Mouse (Mus musculus): ENCODE results near the gene Zcchc2.
A peak's percentile ranks its signal among the peaks of the same experiment; 100 is the strongest.

Gene Zcchc2

DNA sequence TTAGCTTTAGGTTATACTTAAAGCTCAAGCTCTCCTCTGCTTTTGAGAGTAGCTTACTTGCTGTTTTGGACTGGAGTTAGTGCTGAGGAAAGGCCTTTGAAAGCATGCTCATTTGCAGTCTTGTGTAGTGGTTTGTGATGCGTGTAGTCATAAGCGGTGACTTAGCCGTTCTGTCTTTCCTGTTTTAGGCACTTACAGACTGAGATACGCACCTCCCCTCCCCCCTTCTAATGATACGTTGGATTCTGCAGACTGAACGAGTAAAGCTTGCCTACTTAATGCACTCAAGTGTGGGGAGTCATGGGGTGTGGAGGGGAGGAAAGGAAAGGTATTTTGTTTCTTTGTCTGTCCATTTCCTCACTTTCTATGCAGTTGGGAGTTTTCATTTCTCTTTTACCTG lies 41.7 kb downstream of the Zcchc2 start:
- no peak for DNase-seq (ENCODE audit: low read depth in 2 of 2, low spot score in 2 of 2)

DNA sequence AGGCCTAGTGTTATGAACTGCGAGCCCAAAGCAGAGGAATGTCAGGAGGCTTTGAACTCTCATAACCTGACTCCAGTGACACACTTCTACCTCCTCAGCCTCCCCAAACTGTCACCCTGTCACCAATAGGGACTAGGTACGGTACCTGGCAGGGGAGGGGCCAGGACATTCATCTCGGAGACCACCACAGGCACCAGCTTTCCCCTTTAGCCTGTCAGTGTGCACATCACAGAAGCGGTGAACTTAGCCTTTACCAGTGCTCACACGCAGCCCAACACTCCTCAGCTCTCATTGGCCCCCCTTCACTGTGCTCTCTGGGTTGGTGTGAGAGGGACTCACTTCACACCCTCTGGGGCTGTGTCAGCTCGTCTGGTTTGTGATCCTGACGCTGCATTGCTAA lies 44.6 kb downstream of the Zcchc2 start:
- DNase-seq (ENCODE audit: low read depth in 2 of 2, low spot score in 2 of 2): no peak

GRCm38 (mm10) chr1:106036861-106037599 lies 46.8 kb downstream of the Zcchc2 start:
- DNase-seq (ENCODE audit: low read depth in 2 of 2, low spot score in 2 of 2): peak; percentile 21 to 45

- no peak for DNase-seq (ENCODE audit: low read depth in 2 of 2, low spot score in 2 of 2)
These were observed 49.1 kb downstream of the Zcchc2 start for GRCm38 (mm10) chr1:106039326-106039725.

- no peak for DNase-seq (ENCODE audit: low read depth in 2 of 2, low spot score in 2 of 2)
These were observed 50.1 kb downstream of the Zcchc2 start for GRCm38 (mm10) chr1:106040271-106040670.

DNA sequence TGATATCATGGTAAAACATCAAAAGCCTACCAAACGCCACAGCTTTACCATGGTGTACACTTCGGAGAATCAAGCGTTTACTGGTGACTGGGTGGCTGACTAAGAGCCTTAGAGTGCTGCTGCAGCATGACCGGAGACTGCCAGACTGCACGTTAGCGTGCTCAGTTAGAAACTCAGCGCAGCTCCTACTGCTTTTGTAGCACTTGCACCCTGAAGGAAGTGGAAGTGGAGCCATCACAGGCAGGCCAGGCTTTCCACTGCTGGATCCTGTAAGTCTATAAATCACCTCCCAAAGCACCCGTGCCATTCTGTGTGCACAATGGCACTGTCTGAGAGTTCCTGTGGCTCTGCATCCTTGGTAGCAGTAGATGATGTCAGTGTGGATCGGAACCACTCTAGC lies 52.0 kb downstream of the Zcchc2 start:
- DNase-seq (ENCODE audit: low read depth in 2 of 2, low spot score in 2 of 2): no peak

GRCm38 (mm10) chr1:106043053-106043820 lies 53.0 kb downstream of the Zcchc2 start:
- no peak for DNase-seq (ENCODE audit: low read depth in 2 of 2, low spot score in 2 of 2)

DNA sequence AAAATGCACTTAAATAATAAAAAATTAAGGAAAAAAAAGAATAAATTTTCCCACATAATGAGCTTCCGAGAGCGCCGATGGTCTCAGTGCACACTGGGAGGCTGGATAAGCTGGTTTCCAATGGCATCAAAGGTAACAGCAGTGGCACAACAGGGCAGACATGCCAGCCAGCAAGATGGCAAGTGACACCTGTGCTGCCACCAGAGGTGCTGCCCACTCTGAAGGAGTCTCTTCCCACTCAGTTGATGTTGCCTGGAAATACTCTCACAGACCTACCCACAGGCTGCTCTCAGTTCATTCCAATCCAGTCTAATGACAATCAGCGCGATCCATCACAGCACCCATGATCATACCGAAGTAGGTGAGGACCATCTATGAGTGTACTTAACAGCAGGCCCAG lies 58.8 kb downstream of the Zcchc2 start:
- no peak for DNase-seq (ENCODE audit: low read depth in 2 of 2, low spot score in 2 of 2)

DNA sequence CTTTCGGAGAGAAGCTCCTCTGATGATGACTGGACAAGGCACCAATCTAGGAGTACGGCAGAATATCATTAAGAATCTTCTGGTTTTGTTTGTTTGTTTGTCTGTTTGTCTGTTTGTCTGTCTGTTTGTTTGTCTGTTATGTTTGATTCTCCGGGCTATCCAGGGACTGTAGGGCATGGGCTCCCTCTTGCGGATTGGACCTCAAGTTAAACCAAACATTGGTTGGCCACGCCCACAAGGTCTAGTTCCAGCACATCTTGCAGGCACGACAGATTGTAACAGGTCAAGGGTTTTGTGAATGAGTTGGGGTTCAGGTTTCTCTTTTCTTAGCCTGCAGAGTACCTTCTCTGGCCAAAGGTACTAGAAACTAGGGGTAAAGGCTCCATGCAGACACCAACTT lies 64.8 kb downstream of the Zcchc2 start:
- DNase-seq (ENCODE audit: low read depth in 2 of 2, low spot score in 2 of 2): no peak

- no peak for DNase-seq (ENCODE audit: low read depth in 2 of 2, low spot score in 2 of 2)
These were observed 68.1 kb downstream of the Zcchc2 start for GRCm38 (mm10) chr1:106058355-106058754.

- DNase-seq (ENCODE audit: low read depth in 2 of 2, low spot score in 2 of 2): no peak
These were observed 69.5 kb downstream of the Zcchc2 start for GRCm38 (mm10) chr1:106059516-106060277.

DNA sequence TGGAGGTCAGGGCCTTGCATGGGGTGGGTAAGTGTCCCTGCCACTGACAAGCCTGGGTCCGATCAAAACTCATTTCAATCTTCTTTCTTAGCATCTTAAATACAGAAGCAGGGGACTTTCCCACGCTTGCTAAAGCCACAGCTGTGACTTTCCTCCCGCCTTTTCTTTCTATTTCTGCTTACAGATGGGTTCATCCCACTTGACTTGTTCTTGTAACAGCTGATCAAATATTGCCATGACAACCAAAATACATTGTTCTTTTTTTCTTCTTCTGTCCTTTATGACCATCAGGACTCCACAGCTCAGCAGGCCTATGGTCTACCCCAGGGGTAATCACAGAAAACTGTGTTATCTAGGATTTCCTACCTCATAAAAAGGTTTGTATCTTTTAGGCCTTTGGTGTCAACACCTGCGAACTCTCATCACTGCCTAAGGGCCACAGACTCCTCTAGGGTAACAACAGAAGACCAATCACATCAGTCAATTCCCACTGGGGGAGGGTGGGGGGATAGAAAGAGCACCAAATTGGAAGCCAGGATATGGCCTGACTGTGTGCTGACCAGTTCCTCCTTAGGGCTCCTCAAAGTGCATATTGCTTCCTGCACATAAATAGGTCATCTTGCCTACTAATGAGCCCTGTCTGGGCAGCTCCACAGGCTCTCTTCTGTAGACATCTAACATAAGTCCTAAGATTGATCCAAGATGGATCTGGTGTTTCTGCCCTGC lies 71.1 kb downstream of the Zcchc2 start:
- DNase-seq (ENCODE audit: low read depth in 2 of 2, low spot score in 2 of 2): no peak

GRCm38 (mm10) chr1:106062891-106063590 lies 72.8 kb downstream of the Zcchc2 start:
- no peak for DNase-seq (ENCODE audit: low read depth in 2 of 2, low spot score in 2 of 2)

DNA sequence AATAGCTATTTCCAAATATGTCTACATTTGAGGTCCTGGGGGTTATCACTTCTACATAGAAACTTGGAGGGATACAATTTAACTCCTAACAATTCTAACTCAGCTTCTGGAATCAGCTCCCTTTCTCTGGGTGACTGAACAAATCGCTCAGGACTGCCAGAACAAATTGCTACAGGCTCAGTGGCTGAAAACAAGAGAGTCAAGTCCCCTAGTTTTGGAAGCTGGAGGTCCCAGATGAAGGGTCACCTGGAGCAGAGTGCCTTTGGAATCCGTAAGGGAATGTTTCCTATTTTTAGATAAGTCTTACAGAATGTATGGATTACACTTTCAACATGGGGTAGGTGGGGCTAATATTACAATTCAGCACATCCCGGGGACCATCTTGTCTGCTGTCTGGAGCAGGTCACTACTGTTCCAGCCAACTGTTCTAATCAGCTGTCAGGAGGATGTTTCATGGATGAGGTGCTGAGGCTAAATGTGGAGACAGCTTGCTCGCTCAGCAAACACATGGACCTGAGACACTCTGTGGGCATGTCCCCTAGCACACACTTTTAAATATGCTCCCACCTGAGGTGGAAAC lies 73.5 kb downstream of the Zcchc2 start:
- no peak for DNase-seq (ENCODE audit: low read depth in 2 of 2, low spot score in 2 of 2)

- DNase-seq (ENCODE audit: low read depth in 2 of 2, low spot score in 2 of 2): no peak
These were observed 74.1 kb downstream of the Zcchc2 start for GRCm38 (mm10) chr1:106064291-106064690.

- DNase-seq (ENCODE audit: low read depth in 2 of 2, low spot score in 2 of 2): no peak
These were observed 74.5 kb downstream of the Zcchc2 start for GRCm38 (mm10) chr1:106064711-106065110.

GRCm38 (mm10) chr1:106065679-106066078 lies 75.5 kb downstream of the Zcchc2 start:
- no peak for DNase-seq (ENCODE audit: low read depth in 2 of 2, low spot score in 2 of 2)

GRCm38 (mm10) chr1:106067306-106067705 lies 77.1 kb downstream of the Zcchc2 start:
- no peak for DNase-seq (ENCODE audit: low read depth in 2 of 2, low spot score in 2 of 2)

GRCm38 (mm10) chr1:106069867-106070543 lies 79.8 kb downstream of the Zcchc2 start:
- no peak for DNase-seq (ENCODE audit: low read depth in 2 of 2, low spot score in 2 of 2)

DNA sequence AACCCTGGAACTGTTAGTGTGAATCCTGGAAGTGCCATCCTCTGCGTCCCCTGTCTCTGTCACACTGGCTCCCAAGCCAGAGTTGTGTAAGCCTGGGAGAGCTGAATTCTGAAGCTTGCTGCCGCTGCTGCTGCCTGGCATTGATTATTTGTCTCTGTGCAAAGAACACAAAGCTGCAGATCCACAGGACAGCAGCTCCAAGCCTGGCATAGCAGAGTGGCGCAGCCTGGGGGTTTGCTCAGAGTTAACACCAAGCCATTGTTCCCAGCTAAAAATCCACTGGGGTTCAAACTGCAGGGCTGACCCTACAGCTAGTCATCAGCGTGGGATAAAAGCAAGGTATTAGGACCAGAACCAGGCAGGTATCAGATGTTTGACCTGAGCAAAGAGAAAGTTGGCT lies 80.6 kb downstream of the Zcchc2 start:
- no peak for DNase-seq (ENCODE audit: low read depth in 2 of 2, low spot score in 2 of 2)
